Mouse (Mus musculus): ENCODE measurements around the gene Rfx8.
"Not testable (repeated sequence)": the region's sequence is repeated elsewhere in the genome, so short reads cannot be mapped to it uniquely, and the experiment has no call there.

Rfx8 gene

DNA sequence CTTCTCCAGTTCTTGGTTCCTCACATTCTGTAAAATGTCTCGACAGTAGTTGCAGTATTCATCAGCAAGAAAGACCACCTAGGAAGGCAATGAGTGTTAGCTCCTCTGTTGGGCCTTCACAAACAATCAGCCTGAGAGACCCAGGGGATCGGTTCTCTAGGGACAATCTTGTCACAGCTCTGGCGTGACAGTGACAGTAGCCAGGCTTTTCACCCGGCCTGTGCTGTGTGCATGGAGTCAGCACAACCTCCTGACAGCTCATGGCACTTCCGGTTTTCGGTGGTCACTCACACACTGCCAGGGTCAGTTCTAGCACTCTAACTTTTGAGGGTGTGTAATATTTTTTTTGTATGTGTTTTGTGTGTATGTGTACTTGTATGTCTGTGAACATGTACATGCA is 32.2 kb downstream of the Rfx8 start:
- DNase-seq, result no peak

DNA sequence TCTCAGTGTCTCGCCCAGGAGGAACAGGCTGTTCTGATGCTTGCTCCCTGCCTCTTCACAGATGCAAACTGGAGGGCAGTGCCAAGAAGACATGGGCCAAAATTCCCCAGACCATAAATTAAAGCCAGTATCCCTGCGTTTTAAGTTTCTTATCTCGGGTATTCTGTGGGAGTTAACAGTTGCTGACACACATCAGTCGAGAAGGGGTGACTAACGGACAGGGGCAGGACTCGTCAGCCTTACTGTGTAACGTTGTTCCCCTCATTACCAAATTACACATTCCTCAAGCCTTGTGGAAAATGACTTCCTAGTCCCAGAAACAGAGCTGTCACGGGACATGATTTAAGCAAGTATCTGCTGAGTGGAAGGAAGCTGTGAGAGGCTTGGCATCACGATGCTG is 33.5 kb downstream of the Rfx8 start:
- DNase-seq, result no peak

DNA sequence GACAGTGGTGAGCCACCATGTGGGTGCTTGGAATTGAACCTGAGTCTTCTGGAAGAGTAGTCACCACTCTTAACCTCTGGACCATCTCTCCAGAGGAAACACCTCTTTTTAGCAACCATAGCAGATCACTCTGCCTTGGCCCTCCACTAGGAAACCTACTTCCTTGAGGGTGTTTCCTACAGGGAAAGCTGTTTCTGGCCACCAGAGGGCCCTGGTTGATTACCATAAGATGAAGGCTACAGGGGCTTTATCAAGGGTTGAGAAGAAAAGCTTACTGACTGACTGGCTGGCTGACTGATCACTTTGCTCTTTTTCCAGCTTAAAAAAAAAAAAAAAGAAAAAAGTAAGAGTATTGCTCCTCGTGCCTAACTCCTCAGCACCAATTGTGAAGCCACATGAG is 35.0 kb downstream of the Rfx8 start:
- DNase-seq, result peak; percentile 89

DNA sequence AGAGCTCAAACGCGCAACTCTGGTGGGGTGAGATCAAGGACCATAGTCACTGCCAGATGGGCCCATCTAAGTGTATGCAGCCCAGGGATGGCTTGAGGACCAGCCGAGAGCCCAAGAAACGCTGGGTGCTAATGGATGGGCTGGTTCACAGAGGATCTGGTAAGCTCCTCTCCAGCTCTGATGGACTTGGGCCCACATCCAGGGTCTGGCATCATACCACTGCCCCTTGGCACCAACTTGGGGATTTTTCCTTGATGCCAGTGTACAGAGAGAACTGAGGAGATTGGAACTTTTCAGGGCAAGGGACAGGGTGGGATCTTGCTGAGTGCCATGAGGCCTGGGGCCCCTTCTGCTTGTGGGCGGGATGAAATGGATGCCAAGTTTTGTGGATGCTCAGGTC is 39.2 kb downstream of the Rfx8 start:
- DNase-seq, result peak; percentile 68 to 72

DNA sequence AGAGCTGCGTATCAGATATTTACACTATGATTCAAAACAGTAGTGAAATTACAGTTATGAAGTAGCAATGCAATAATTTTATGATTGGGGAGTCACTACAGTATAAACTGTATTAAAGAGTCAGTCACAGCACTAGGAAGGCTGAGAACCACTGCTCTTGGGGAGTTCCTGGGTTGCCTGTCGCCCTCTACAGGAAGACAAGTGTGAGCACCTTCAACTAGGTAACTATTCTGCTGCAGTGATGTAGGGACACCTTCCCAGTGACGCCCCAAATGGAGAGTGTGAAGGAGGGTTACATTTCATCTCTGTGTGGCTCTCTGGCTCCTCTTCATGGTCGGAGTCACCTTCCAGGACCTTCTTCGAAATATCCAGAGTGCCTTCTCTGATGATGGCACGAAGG is 40.3 kb downstream of the Rfx8 start:
- DNase-seq, result no peak

DNA sequence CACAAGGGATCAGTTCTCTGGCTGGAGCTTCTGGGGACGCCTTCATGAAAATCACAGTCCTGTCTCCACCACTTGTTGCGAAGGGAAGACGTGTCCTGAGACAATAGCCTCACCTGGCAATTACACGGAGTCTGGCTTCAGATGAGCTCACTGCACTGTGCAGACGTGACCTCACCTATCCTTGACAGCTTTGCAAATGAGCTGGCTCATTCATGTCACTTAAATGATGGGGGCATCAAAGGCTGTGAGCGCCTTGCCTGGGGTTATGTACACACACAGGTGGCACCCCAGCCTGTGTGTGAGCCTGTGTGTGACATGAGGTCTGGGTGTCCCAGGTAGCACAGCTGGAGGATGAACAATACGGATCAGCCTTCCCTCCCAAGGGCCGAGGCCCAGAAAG is 41.9 kb downstream of the Rfx8 start:
- no peak for DNase-seq

DNA sequence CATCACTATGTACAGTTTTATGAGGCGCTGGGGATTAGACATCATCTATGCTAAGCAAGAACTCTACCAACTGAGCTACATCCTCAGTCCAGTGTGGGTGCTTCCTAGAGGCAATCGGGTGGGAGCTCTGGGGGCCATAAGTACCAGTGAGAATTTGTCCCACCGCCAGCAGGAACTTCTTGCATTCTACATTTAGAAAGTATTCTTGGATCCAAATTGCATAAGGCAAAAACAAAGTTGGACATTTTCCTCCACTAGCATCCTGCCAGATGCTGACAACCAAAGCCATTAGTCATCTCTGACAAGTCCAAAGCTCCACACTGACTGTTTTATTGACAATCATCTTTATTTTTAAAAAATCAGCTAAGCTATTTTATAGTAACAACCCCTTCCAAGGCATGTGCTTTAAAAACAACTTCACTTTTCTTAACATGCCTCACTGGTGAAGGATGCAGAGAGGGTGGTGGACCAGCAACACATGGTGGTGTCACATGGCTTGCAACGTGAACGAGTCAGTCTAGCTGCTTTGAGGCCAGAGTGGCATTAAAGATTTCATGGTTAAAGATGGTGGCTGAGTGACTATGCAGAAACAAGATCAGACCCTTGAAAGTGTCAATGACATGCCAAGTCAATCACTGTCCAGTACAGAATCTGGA is 44.4 kb downstream of the Rfx8 start:
- DNase-seq, result no peak

DNA sequence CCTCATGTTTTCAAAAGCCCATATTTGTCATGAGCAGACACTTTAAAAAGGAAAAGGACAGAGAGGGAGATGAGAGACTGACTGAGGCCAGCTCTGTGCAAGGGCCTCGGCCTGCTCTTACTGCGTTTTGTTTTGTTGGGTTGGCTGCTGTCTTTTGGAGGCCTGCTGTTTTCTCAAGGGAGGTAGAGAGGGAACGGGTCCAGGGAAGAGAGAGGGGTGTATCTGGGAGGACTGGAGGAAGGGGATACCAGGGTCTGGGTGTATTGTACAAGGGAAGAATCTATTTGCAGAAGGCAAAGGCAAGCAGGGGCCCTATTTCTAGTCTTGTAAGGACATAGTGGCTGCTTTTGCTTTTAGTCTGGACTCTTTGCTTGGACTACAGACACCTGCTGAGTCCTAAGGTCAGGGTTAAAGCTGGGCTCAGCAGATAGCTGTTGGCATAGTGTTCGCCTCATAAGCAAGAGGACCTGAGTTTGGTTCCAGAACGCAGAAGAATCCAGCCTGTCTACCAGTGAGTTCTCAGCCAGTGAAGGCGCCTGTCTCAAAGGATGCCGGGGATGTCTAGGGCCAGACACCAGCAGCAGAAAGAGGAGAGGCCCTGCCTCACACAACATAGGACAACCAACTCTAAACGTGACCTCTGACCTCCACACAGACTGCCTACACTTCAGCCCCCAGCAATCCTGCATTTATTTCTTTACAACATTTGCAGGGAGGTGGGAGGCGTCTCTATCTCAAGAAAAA is 48.3 kb downstream of the Rfx8 start:
- no peak for DNase-seq

DNA sequence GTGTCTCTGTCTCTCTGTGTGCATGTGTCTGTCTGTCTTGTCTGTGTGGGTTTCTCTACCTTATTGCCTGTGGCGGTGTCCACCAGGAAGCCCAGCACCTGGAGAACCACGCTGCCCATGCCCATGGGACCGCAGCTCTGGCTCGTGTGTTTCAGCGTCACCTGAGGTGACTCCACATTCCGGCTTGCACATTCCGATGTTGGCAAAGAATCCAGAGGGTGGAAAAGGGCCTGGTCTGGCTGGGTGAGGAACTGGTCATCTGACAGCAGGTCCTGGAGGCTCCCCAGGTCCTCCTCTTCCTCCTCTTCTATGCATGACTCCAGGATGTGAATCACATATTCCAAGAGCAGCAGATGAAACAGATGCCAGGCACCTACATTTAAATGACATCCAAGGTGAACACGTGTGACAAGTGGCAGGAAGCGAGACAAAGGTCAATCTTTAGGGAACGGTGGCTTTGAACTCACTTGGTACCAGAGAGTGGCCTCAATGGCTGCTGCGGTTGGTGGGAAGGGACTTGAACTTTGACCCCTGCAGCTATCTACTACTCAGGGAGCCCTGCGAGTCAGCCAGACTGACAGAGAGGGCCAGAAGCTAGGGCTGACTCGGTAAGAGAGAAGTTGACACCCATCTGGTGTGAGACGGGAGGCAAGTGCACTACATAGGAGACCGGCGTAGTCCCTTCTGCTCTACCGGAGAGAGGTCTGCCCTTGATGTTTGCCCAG is 50.4 kb downstream of the Rfx8 start:
- no peak for DNase-seq

DNA sequence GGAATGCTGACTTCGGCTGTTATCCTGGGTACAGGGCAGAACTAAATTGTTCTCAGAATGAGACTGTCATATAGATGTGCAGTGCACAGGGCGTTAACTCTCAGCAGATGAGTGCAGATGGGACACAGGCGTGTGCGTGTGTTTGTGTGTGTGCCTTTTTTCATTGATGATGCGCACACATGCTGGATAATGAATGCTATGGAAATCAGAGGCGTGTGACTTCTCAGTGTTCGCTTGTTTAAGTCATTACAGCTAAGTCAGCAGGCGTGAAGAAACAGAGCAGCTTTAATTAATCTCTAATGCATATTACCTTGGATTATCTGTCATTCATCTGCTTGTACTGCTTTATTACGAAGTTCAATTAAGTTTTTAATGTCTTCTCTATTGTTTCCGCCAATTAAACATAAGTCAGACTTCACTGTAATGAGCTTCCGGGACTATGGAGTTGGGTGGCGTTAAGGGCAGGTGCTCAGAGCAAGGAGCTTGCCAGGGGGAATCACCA is 54.0 kb downstream of the Rfx8 start:
- DNase-seq, result no peak

DNA sequence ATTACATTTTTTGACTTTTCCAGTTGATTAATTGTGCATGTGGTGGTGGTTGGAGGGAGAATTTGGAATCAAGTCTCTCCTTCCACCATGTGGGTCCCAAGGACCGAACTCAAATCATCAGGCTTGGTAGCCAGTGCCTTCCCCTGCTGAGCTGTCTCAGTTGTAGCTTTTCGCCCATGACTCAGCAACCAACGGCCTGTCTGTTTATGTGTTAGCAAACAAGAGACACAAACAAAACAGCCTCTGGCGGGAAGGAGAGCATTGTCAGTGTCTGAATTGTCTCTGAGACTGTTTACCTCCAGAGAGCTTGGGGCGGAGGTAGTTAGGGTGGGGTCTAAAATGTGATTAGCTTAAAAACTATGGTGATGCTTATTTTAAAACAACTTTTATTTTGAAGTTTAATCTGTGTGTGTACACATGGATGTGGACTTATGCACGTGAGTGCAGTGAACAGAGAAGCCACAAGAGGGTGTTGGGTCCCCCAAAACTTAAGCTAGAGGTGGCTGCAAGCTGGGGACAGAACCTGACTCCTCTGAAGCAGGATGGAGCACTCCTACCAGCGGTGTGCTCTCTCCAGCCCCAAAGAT is 56.7 kb downstream of the Rfx8 start:
- DNase-seq, result no peak

DNA sequence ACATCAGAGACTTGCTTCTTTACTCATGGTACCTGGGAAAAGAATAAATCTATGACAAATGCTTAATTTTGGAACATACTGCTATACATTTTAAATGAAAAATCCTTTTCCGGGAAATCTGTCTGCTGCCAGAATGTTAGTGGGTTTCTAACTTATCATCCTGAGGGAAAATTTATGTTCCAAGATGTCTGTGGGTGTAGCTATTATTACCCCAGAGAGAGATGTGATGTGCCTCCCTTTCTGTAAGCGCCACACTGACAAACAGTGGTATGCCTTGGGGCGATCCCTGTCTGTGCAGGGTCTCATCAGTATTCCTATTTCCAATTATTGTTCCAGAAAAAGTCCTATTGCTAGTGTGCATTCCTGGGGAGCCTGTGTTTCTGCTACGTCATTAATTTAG is 57.7 kb downstream of the Rfx8 start:
- DNase-seq, result no peak

DNA sequence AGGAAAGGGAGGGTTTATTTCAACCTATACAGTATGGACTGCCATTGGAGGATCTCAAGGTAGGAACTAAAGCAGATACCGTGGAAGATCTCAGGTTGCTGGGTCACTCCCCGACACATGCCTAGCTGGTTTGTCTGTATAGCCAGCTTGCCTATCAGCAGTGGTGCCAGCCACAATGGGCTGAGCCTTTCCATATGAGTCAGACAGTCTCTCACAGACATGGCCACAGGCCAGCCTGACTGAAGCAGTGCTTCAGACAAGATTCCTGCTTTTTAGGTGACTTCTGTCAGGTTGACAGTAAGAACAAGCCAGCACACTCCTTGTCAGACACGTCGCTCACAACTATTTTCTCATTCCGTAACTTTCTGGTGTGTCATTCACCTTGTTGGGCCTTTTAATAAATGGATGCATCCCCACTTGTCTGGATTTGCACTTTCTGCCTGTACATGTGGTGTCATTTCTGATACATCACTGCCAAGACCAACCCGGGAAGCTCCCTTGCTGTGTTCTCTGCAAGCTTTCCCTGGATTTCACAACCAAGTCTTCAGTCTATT is 63.7 kb downstream of the Rfx8 start:
- DNase-seq, result peak in 1 of 2 experiments; percentile 16

DNA sequence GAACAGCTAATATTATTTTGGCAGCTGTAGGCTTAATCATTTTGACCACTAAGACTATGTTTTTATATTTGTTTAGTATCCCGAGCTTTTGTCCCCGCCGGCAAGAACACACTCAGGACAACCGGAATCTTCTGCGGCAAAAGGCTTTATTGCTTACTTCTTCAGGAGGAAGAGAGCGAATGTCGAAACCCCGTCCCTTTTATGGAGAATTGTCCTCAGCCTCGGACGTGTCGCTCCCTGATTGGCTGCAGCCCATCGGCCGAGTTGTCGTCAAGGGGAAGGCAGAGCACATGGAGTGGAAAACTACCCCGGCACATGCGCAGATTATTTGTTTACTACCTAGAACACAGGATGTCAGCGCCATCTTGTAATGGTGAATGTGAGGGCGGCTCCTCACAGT is 65.9 kb downstream of the Rfx8 start:
- DNase-seq, result not testable (repeated sequence)

DNA sequence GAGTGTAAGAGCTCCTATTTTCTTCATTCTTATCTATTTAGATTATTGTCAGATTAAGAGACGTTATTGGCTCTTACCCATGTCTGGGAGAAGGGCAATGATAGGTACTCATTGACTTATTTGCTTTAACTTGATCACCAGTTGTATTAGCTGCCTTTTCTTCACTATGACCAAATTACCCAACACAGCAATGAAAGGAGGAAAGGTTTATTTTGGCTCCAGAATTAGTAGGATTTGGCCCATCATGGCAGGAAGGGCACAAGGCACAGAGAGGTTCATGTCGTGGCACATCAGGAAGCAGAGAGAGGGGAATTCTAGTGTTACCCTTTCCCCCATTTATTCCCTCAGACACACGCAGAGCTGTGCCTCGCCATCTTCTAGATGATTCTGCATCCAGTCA is 67.8 kb downstream of the Rfx8 start:
- no peak for DNase-seq

DNA sequence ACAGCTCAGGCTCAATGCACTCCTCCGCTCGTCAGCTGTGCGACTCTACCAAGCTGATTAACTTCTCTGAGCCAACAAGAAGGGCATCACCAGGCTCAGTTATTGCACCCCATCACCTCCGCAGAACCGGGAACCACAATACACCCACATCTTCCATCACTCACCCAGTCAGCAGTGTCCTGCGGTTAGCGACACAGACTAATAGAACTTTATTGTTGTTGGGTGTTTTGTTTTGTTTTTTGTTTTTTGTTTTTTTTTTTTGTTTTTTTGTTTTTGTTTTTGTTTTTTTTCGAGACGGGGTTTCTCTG is 69.6 kb downstream of the Rfx8 start, which contains the start of gene Creg2:
TSS of gene Creg2 (minus strand) at position 234 of the 308 bp plus-strand sequence.
- DNase-seq, result no peak

DNA sequence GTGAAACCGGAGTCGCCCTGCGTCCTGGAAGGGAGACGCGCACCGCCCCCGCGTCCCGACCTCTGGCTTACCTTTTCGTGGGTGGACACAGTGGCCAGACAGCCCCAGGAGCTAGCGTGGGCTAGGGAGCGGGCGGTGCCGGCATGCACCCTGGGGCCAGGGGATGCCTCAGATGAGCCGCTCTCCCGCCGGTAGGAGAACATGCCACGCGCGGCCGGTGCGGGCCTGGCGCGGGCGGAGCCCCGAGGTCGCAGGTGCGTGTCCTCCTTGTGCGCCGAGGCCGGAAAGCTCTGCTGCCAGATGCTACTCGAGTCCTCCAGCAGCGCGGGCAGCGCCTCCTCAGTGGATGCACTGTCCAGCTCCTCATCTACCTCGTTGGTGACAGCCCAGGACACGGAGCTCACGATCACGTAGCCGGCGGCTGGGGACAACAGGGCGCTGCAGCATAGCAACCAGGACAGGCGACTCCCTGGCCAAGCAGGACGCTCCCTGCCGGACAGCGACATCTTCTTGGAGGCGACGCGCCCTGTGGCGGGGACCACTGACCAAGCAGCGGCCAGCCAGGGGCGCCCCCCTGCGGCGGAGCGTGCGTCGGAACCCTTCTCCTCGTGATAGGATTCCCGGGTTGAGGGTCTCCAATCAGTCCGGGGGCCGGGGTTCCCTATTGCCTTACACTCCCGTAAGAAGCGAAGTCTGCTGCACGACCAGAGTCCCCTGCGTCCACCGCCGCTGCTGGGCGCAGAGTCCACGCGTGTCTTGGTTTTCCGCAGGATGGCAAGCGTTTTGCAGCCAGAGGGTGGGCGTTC is 70.2 kb downstream of the Rfx8 start:
- peak; percentile 82 to 87 for DNase-seq

DNA sequence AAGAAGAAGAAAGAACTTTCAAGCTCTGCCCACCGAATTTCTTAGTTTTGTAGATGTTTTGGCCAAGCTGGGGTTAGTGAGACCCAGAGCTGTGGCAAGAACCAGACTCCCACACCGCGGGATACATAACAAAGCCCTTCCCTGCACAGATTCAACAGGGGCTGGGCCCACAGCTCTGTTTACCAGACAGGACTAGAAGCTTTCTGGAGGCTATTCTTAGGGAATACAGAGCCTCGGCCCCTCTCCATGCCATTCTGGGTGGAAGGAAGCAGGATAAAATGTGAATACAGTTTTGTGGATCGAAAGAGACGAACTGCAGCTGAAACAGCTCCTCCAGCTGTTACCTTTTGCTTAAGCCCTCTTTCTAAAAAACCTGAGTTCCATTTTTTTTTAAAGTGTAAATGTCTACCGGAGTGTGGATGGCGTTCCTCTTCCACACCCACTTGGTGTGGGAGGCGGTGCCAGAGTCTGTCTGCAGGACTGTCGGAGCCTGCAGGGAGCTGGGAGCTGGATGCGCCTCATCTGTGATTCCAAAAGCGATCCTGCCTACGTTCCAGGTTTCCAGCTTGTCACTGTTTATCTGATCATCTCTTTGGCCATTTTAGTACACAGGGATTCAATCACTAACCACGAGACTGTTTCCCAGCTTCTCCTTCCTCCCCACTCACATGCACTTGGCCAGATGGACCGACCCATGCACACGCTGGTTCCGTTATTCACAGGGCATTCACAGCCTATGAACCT is 70.9 kb downstream of the Rfx8 start:
- DNase-seq, result peak; percentile 44 to 47

DNA sequence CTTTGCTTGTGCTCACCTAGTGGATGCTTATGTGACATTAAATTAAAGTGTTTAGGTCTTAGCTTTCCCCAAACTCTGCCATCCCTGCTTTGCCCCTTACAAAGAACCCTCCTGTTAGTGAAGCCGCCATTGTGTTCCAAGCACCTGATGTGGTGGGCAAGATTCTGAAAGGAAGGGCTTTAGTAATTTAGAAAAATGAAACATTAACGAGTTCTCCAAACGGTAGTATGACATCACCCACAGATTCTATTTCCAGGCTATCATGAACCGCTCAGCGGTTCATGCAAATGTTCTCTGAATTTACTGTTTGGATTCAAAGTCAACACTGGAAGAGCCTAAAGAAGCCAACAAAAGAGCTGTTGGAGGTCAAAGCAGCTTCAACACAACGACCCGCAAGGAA is 72.2 kb downstream of the Rfx8 start:
- no peak for DNase-seq

DNA sequence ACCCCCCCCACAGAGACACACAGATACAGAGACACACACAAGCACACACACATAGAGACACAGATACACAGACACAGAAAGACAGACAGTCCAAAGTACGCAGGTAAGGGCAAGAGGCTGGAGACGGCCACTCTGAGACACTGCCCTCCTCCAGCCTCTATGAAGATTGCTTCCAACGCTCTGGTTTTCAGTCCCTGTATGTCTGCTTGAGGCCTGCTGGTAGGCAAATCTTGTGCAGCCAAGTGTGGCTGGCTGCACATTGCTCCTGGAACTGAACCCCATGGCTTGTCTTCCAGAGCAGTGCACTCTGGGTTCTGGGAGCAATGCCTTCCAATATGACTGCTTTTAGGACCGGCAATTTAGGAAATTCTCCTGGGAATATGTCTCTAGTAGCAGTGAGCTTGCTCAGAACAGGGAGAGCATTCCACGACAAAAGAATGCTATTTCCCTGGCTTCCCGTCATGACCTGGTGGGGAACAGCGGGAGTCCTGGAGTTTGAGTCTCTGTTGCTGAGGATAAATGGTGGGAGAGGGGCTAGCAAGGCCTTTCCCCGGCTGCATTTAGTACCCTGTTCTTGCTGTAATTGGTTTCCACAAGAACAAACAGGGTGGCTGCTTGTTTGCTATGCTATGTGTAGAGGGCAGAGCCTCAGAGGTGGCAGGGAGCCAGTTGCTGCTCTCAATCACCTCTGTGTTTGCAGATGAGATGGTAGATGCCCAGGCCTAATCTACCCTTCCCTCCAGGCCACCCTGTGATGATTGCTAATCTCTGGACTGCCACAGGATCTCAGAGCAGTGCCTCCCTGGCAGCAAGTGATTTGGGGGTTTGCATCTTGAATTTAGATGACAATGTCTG is 74.7 kb downstream of the Rfx8 start:
- peak; percentile 67 to 71 for DNase-seq

DNA sequence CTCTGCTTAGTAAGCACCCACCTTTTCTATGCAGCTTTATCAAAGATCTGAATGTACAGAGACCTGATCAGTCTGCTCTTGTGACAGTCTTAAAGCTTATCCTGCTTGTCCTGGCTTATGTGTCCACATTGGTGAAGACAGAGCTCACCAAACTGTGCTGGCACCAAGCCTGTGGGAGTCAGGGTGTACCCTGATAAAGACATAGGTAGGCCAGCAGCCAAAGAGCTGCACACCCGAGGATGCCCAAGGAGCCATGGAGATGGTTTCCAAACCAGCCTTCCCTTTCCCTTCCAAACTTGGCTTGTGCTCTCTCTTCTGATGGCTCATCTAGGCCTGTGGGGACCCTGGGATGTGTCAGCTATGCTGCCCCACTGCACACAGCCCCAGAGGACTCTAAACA is 76.5 kb downstream of the Rfx8 start:
- DNase-seq, result peak; percentile 19 to 23
